Mouse (Mus musculus) thymus, adult 2 months (tissue): ENCODE data around the gene Tmem229b. TPM values are rescaled to one million over a fixed set of nuclear protein-coding genes. Genes with fewer than 3 reads are reported as not detected.
A peak's percentile ranks its signal among the peaks of the same experiment; 100 is the strongest.

Experiments
- DNase-seq: peaks from one replicate; pipeline ENCODE4 v3.0.0; 2021
- H3K27ac ChIP-seq: fragments of 200-500 bp; 2 replicates; pipeline ENCODE4 v1.5.1; 2012; ENCODE audit warnings: low read length, control low read depth; ENCODE audit not compliant: control insufficient read depth, insufficient read depth
- H3K27me3 ChIP-seq: fragments of 200-500 bp; 2 replicates; pipeline ENCODE4 v1.6.1; 2012; ENCODE audit warnings: mild to moderate bottlenecking, low read length, moderate library complexity, mixed read lengths; ENCODE audit not compliant: control insufficient read depth, insufficient read depth
- H3K36me3 ChIP-seq: fragments of 200-500 bp; 2 replicates; pipeline ENCODE4 v1.6.1; 2012; ENCODE audit warnings: mild to moderate bottlenecking, low read length, moderate library complexity; ENCODE audit not compliant: control insufficient read depth, insufficient read depth
- H3K4me1 ChIP-seq: fragments of 200-500 bp; replicated peaks from 2 replicates; pipeline ENCODE4 v1.6.1; 2012; ENCODE audit warnings: low read length; ENCODE audit not compliant: control insufficient read depth, insufficient read depth
- H3K4me3 ChIP-seq: fragments of 200-500 bp; 2 replicates; pipeline ENCODE4 v1.5.1; 2012; ENCODE audit warnings: mild to moderate bottlenecking, low read length, control low read depth, moderate library complexity; ENCODE audit not compliant: control insufficient read depth, insufficient read depth
- CTCF ChIP-seq: fragments of 200-500 bp; IDR thresholded peaks from 2 replicates; pipeline ENCODE4 v1.5.1; 2012; ENCODE audit warnings: mild to moderate bottlenecking, control low read depth, low read length, moderate library complexity, borderline replicate concordance; ENCODE audit not compliant: control insufficient read depth, poor library complexity, insufficient read depth; ENCODE audit errors: extremely low read depth
- POLR2A ChIP-seq: fragments of 200-500 bp; IDR thresholded peaks from 2 replicates; pipeline ENCODE4 v1.6.1; 2012; ENCODE audit warnings: mild to moderate bottlenecking, low read length, control low read depth, moderate library complexity; ENCODE audit not compliant: control insufficient read depth, poor library complexity, insufficient read depth; ENCODE audit errors: extremely low read depth
- WGBS: fragments of 180-500 bp; shearing (Covaris S2); methylation state at CpG from one replicate; pipeline ENCODE4 v1.1.7; 2018; 5-methylcytosine and 5-hydroxymethylcytosine counted together
- polyA plus RNA-seq: library from polyadenylated mRNA; depleted of rRNA; stranded (reverse); fragments of >200 nt; gene quantifications from 2 replicates; pipeline ENCODE4 v1.2.3, GENCODE M21; 2012

The Tmem229b gene
- polyA plus RNA-seq, 1 experiment, result 82.4 TPM

DNA sequence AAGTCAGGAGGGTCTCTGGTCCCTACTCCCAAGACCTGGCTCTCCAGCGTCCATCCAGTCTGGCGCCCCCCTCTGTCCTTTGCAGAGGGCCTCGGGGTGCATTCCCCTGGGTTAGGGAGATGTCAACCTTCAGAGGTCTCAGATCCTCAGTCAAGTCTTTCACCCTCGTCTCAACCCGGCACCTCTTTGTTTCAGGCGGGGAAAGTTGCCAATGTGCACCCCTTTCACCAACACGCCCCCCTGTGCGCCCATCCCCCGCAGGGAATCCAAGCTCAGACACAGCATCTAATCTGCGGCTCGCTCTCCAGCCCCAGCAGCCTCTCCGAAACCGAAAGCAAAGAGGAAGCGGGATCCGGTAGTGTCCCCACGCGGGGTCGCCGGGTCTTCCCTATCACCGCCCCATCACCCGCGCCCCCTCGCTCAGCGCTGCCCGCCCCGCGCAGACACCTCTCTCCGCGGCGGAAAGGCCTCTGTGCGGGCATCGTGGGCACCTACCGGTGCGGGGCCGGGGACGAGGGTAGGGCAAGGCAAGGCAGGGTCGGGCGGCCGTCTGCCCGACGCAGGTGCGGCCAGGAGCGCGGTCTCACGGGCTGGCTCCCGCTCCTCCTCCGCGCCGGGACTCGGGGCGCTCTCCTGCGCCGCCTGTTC is 825 bp downstream of the Tmem229b start:
- no peaks in the 10 kb centered on the region; the same call in 1 of the 2 replicates for H3K27me3 ChIP-seq
- peak; percentile 69 for DNase-seq
- no peaks in the 10 kb centered on the region for H3K36me3 ChIP-seq
- no peak for TF ChIP-seq POLR2A
- peak; percentile 50; the same call in 1 of the 2 replicates for TF ChIP-seq CTCF
- under 1% methylated on average over 52 of the region's 53 CpGs for WGBS
- H3K27ac ChIP-seq, result no peak overlapping the region
- peaks cover 11% of the 10 kb centered on the region for H3K4me1 ChIP-seq
- H3K4me3 ChIP-seq, result peak overlapping the region; percentile 99

DNA sequence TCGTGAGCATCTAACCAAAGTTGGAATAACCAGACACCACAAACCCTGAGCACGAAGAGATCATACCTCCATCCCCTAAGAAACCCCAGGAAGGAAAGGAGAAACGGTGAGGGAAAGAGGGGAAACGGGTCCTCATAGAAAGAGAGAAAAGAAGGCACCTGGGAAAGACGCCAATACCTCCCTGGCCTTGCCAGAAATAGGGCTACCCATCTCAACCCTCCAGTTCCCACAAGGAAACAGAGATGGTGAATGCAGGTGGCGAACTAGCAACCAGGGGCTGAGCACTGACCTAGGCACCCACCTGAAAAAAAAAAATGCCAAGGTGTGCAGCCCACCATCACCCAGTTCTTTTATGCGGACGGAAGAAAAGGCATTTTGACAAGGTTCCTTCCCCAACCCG is 1.4 kb downstream of the Tmem229b start:
- no peak for DNase-seq
- no peaks in the 10 kb centered on the region; the same call in 1 of the 2 replicates for H3K27me3 ChIP-seq
- peak overlapping the region; percentile 99 for H3K4me3 ChIP-seq
- WGBS, result 33% methylated on average over 9 of the region's 9 CpGs
- TF ChIP-seq POLR2A (no peak), CTCF (no peak)
- H3K36me3 ChIP-seq, result no peaks in the 10 kb centered on the region
- no peak overlapping the region for H3K27ac ChIP-seq
- H3K4me1 ChIP-seq, result peaks cover 11% of the 10 kb centered on the region

DNA sequence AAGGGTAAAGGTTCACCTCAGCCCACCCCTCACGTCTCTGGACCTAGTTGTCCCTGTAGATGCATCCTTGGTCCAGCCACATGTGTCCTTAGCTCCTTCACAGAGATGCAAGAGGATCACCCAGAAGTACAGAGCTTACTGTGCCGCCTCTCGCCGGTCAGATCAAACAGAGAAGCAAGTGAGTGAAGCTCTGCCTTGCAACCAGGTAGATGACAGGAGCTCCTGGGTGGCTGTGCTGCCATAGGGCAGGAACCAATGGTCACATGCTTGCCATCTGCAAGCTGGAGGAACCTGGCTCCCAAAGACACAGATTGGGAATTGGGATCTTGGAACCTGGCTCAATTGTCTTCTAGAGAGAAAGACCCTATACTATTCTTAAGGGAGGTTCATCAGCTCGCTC is 2.0 kb downstream of the Tmem229b start:
- H3K36me3 ChIP-seq, result no peaks in the 10 kb centered on the region
- H3K27ac ChIP-seq, result no peak overlapping the region
- no peaks in the 10 kb centered on the region; the same call in 1 of the 2 replicates for H3K27me3 ChIP-seq
- H3K4me3 ChIP-seq, result no peak overlapping the region
- WGBS, result 94% methylated on average over 5 of the region's 5 CpGs
- DNase-seq, result no peak
- TF ChIP-seq CTCF, result no peak
- no peak for TF ChIP-seq POLR2A
- peaks cover 11% of the 10 kb centered on the region for H3K4me1 ChIP-seq

DNA sequence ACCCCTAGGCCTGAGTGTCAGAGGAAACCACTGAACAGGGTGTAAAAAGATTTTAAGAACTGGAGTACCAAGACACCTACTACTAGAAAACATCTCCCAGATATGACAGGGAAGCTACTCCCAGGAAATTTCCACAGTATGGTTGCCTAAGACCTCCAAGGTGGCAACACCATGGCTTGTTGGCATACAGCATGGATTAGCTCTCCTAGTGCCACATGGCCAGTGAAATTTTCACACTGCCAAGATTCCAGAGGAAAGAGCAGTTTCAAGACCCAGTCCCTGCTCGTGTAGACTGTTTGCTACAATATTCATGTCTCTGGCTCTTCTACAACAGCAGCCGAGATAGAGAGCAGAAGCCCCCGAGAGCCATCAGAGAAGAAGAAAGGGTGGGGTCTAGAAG is 4.4 kb downstream of the Tmem229b start:
- no peaks in the 10 kb centered on the region for H3K36me3 ChIP-seq
- no peak overlapping the region for H3K4me3 ChIP-seq
- no peak for DNase-seq
- peaks cover 11% of the 10 kb centered on the region for H3K4me1 ChIP-seq
- 94% methylated on average over 3 of the region's 3 CpGs for WGBS
- no peak overlapping the region for H3K27ac ChIP-seq
- no peaks in the 10 kb centered on the region; the same call in 1 of the 2 replicates for H3K27me3 ChIP-seq
- TF ChIP-seq POLR2A, result no peak

DNA sequence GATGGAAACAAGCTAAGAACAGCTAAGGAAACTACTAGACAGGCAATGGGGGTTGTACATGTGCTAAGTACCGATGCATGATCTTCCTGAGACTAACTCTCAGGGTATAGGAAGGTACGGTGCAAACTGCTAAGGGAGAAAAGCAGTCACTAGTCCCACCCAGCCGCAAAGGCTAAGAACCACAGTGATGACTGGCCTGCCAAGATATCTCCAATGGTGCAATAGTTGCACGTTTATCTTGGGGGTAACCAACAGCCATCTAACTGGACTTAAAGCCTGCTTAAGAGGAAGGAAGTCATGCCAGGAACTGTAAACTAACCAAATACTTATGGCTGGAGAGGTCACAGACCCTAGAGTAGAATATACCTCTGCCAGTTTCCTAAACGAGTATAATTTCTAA is 5.0 kb downstream of the Tmem229b start:
- Histone ChIP-seq H3K27me3 (no peaks in the 10 kb centered on the region; the same call in 1 of the 2 replicates), H3K4me1 (peaks cover 10% of the 10 kb centered on the region), H3K4me3 (no peak overlapping the region), H3K36me3 (no peaks in the 10 kb centered on the region), H3K27ac (no peak overlapping the region)
- WGBS, result 58% methylated on average over 5 of the region's 5 CpGs
- no peak for DNase-seq
- no peak for TF ChIP-seq POLR2A
- no peak for TF ChIP-seq CTCF

DNA sequence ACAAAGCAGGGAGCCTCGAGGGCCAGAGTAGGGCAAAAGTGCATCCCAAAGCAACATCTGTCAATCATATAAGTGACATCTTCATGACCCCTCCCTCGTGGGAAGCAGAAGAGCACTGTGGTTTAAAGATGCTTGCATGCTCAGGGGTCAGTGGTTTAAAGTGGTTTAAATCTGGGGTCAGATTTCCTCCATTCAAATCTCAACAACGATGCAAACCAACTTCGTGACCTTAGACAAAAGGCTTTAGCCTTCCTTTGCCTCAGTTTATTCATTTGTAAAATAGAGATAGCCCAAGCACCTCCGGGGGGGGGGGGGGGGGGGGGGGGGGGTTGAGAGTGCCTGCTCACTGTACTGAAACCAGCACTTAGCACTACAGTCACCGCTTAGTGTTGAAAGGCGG is 10.7 kb downstream of the Tmem229b start:
- H3K36me3 ChIP-seq, result no peaks in the 10 kb centered on the region
- DNase-seq, result no peak
- WGBS, result 63% methylated on average over 6 of the region's 7 CpGs
- H3K4me3 ChIP-seq, result no peak overlapping the region
- H3K27ac ChIP-seq, result no peak overlapping the region
- TF ChIP-seq POLR2A (no peak), CTCF (no peak)
- peaks cover 6% of the 10 kb centered on the region; the same call in 1 of the 2 replicates for H3K4me1 ChIP-seq
- H3K27me3 ChIP-seq, result no peaks in the 10 kb centered on the region

DNA sequence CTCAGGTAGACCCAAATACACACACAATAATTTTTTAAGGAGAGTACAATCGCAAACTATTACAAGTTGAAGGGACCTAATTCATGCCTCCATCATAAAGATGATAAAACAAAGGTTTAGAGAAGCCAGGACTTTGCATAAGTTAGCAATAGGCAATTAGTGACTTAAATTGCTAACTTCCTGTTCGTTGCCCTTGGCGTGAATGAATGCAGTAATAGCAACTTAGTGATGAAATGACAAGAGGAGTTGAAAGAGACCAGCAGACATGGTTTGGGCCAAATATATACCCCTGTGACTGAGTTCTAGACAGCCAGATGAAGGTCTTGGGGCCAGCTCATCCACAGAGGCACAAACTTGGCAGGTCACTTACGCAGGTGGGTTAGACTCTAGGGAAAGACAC is 11.2 kb downstream of the Tmem229b start:
- no peaks in the 10 kb centered on the region for H3K36me3 ChIP-seq
- 96% methylated on average over 4 of the region's 4 CpGs for WGBS

More for the DNA sequence above, 11.2 kb downstream of the Tmem229b start:
- Histone ChIP-seq H3K4me1 (peaks cover 6% of the 10 kb centered on the region; the same call in 1 of the 2 replicates), H3K27ac (no peak overlapping the region), H3K27me3 (no peaks in the 10 kb centered on the region), H3K4me3 (no peak overlapping the region)
- no peak for TF ChIP-seq POLR2A
- no peak for TF ChIP-seq CTCF
- DNase-seq, result no peak
